Mouse (Mus musculus) cerebellum, adult 18-20 months (tissue): Measurements from ENCODE around the gene Mapk8ip1.

Experiments used
- DNase-seq, 2 experiments: peaks; one replicate each; pipeline ENCODE4 v3.0.0; 2021

Mapk8ip1 gene

DNA sequence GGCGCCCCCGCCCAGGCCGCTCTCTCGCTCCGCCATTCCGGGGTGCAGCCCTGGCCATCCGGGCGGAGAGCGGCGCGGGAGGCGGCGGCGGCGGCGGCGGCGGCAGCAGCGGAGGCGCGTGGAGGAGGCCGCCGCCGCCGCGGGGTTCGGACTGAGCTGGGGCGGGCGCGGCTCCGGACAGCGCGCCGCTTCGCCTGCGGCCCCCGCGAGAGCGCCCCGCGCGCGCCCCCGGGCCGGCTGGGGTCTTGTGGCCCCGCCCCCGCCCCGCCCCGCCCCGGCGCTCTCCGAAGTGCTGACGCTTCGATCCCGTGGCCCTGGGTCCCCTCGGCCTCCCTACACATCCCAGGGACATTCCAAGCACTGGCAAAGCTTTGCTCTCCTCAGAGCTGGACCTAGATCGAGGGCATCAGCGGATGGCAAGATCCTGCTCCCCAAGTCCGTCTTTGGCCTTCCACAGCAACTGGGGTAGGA is at the start of gene Mapk8ip1:
TSS of gene Mapk8ip1 (minus strand) at position 173 of the 471 bp plus-strand sequence.
- DNase-seq, result peak; percentile 67 to 78

DNA sequence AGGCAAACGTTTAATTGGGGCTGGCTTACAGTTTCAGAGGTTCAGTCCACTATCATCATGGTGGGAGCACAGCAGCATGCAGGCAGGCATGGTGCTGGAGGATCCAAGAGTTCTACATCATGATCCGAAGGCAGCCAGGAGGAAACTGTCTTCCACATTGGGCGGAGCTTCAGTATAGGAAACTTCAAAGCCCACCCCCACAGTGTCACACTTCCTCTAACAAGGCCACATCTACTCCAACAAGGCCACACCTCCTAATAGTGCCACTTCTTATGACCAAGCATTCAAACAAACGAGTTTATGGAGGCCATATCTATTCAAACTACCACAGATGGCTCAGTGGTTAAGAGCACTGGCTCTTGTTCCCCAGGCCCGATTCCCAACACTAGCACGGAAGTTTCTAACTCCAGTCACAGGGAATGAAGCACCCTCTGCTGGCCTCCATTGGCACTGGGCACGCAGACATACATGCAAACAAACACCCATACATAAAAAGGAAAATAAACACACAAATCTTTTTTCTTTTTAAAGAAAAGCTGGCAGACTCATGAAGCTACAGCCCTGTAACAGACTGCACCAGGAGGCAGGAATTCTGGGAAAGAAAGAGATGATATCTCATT is 46.2 kb upstream of the Mapk8ip1 start:
- DNase-seq, result peak in 1 of 2 experiments; percentile 5

DNA sequence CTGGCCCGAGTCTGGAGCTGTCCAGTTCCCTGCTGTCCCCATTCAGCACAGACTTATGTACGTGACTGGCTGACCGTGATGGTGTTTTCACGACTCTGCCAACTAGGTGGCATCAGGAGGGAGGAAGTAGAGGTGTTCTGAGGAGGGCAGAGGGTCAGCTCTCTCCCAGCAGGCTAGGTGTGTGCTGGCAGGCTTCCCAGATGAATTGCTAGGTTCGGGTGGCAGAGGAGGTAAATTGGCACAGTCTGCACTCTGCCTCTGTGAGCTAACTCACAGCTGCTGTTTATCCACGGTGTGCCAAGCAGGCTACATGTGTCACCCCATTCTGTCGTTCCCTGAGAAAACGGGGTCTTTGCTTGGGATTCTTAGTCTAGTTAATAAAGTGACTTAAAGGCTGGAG is 45.6 kb upstream of the Mapk8ip1 start:
- DNase-seq, result peak in 1 of 2 experiments; percentile 34

DNA sequence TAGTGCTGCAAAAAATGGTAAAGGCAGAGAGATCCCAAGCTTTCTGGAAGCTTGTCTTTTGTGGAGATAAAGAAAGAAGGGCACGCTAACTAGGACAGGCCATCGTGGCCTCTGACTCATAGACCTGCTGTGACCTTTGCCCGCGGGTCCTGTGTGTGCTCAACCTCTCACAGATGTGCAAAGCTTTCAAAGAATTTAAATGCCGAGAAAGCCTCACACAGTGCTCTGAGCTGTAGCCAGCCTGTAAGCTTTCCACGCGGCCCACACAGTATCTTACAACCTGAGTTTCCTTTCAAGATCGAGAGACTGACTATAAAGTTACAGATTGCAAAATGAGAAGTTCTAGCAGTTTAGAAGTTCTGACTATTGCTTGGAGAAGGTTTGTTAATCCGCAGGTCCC is 44.8 kb upstream of the Mapk8ip1 start:
- no peak for DNase-seq

DNA sequence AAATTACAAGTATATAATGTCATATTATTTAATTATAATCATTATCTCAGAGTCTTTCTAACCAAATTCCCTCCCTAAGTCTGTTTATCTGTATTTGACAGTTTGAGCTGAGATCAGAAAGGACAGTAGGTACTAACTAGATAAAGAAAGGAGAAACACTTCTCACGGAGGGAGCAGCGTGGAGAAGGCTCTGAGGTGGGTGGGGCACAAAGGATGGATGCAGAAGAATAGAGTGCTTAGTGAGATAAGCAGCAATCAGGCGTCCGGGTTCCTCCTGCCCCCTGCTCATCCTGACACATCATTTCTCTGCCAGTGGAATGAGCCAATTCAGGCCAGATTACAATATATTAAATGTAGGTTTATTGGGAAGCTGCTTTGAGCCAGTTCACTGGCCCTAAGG is 43.3 kb upstream of the Mapk8ip1 start:
- no peak for DNase-seq

DNA sequence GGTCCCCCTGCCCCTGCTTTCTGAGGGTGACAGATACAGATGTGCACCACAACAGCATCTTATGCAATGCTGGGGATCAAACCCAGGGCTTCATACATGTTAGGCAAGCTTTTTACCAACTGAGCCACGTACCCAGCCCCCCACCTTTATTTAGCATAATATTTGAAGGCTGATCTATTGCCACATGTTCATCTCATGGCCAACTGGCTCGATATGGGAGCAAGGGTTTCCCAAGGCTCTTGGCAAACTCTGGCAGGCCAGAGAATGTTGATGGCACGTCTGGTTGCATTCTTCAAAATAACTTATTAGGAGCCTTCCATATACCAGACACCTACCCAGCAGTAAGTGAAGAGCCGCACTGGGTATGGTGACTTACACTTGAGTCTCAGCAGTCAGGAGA is 42.2 kb upstream of the Mapk8ip1 start:
- no peak for DNase-seq

DNA sequence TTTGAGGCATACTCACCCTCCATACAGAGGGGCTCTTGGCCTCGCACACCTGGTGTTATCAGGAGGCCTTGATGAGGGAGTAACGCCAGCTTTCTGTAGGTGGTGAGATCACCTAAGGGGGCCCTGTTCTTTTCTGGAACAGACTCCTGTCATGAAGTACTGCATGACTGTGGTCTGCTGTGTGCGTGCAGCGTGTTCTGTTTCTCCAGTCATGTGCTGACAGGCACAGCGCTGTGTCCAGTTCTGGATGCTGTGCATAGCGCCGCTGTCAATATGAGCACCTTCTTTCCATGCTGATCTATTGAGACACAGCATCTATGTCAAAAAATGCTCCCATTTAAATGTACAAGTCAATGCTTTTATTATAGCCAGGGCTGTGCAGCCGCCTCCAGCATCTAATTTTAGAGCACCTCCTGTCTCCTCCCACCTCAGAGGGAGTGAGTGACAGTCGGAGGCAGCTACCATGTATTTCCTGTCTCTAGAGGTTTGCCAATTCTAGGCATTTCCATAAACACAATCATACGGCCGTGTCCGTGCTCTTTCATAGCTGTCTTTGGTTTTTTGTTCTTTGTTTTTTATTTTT is 41.4 kb upstream of the Mapk8ip1 start:
- DNase-seq, result peak in 1 of 2 experiments; percentile 28

DNA sequence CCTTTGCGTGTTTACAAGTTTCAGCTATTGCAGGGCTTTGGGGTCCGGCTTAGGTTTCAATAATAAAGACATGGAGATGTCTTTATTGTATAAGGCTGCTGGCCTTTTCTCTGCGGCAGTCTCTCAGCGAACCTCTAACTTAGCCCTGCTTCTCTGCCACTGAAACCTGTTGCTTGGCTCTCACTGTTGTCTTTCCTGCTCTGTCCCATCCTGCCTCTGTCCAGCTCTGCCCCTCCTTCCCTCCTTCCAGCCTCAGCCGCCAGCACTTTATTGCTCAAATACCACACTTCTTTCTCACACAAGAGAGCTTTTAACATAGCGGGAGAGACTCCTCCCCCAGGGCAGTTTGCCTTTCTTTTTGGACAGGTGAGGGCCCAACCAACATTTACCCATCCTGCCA is 39.4 kb upstream of the Mapk8ip1 start:
- no peak for DNase-seq

DNA sequence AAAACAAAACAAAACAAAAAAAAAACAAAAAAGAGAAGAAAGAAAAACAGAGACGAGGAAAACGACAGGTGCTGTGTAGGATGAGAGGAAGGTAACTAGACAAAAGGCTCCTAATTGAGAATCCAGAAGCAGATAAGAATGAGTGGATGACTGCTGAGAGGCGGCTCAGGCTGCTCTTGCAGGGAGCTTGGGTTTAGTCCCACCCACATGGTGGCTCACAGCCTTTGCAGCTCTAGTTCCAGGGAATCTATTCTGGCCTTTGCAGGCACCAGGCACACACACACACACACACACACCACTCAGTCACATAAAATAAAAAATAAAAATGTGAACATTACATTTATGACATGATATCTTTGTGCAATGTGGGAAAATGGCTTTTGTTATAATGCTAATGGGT is 37.5 kb upstream of the Mapk8ip1 start:
- DNase-seq, result no peak

DNA sequence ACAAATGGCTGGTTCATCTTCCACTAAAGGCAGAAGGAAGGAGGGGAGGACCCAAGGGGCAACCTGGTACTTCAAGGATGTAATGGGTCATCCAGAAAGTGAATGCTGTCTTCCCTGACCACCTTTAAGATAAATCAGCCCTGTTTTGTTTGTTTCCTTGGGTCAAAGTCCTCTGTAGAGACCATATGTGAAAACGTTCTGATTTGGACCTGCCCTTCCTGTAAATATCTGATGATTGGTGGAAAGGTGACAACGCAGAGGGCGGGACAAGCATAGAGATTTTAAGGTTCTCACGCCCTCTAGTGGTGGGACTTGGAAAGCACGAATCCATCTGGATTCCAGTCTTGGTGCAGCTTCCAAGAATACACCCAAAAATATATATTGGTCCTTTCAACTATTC is 36.8 kb upstream of the Mapk8ip1 start:
- peak; percentile 89 to 90 for DNase-seq

DNA sequence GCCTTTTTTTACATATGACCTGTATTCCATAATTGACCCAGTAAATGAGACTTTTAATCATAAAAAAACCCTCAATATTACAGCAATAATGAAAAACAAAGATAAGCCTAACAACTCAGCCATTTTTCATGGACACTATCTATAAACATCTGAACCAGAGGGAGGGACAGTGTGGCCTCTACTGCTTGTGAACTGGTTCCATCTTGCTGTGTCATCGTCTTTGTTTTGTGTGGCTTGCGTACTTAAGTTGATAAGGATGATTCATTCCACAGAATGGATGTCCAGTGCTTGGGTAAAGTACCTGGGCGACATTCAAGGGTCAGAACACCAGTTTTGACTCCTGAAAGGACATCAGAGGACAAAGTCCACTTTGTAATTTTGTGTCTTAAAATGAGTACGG is 36.3 kb upstream of the Mapk8ip1 start:
- DNase-seq, result no peak

DNA sequence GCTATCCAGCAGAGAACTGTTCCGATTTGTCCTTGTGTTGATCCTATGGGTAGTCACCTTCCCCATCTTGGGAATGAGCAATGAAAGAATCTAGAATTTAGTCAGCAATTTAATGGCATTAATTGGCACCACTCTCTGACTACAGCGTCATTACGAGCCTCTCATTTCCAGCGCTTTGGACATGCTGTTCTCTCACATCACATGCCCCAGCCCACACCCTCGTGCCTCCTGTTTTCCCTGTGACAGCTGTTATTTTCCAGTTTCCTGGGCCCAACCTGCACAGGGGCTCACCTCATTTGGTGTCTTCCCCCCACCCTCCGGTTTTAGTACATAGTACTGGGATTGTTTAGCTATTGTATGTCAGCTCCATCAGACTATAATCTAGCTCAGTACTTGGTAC is 34.0 kb upstream of the Mapk8ip1 start:
- peak in 1 of 2 experiments; percentile 27 for DNase-seq

DNA sequence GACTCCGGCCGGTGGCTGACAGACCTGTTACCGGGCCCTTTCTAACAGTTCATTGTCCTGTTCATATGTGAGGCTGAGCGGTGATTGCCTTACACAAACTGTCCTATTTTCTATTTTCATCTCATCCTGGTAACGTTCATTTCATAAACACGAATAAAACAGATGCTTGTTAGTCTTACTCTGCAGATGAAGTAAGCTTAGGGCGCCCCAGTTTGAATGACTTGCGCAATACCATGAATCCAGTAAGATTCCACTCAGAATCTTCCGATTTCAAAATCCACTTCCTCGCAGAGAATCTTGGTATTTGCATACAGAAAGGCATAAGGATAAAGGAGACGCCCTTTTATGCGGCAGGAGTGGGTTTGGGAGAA is 33.3 kb upstream of the Mapk8ip1 start:
- no peak for DNase-seq

DNA sequence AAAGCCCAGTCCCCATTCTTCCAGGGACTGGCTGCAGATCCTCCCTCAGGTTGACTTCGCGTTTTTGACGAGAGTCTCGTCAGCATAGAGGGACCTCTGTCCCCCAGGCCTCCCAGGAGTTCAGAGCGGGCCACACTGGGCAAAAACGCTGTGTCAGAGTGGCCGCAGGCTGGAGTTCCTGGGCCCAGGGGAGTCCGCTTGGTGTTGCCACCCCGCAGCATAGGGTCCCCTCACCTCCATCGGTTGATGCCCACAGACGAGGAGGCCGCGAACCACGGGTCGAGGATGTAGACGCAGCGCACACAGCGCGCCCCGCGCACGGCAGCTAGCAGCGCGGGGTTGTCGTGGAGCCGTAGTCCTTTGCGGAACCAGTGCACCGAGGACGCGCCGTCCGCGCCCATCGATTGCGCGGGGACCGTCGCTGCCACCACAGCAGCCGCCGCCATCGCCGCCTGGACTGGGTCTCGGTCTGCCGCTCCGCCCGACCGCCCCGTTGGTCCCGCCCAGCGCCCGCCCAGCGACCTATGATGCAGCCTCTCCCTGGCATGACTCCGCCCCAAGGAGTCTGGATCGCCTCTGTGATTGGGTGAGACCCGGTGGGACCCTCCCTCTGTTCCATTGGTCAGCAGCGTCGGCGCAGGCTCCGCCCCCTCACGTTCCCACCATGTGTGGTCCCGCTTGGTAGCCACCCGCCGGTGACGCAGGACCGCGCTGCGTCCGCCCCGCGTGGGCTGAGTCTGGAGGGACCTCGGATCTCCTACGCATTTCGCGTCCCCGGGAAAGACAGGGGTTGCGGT is 32.7 kb upstream of the Mapk8ip1 start, which contains the start of gene Cry2:
TSS of gene Cry2 (minus strand) at position 466 of the 797 bp plus-strand sequence.
- peak; percentile 99 for DNase-seq

DNA sequence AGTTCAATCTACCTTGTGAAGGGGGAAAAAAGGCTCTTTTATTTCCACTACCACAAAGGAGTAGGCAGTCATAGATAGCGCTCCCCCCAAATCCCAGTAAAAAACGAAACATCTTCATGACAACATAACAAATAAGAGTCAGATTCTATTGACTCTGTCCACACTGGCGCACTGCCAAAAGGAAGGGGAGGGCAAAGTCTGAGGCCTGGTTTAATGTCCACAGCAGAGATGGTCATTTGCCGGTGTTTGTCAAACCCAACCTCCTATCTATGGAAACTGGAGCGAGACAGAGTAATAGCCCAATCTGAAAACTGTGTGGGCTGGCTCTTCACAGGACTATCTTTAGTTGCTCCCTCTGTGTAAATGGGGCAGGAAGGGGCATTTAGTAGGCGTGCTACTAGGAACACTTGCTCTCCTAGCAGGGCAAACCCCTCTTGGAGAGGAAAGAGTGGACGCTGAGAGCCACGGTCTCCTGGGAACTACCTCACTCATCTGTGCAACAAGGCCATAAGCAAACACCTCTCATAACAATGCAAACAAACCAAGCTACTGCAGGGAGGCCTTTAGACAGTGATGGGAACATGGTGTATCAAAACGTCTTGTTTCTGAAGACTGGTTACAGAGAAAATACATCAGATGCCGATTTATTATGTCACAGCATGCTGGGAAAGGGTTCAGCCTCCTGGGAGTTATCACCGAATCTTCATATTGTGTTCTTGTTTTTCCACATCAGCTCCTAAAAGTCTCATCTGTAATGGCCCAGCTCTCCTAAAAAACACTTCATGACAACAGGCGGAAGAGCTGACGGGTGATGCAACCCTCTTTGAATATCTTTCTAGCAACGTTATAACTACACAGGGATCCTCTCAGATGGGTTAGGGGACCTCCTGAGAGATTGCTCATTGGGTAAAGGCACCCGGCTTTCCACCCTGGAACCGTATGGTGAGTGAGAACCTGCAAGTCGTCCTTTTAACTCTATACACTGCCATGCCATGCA is 31.5 kb upstream of the Mapk8ip1 start:
- DNase-seq, result peak; percentile 68 to 72

DNA sequence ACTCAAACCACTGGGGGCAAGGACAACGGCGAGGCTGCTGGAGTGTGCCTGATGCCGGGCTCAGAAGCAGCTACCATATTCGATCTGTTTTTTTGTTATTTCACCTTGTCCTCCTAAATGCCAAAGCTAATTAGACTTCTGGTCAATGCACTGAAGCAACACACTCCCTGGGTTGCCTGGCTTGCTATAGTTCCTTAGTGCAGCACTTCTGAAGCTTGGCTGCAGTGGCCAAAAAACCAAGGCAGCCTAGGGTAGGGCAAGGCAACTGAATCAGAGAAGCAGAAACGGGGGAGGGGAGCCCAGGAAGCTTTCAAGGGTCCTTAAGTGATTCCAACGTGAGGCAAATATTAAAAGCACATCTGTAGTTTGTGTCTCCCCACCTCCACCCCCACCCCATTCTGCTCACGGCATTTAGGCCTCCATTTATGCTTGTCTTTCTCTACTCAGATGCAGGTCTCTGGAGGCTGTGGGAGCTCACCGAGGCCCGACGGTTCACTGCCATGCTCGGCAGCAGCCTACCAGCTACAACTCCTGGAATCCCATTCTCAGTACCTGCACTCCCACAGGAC is 30.6 kb upstream of the Mapk8ip1 start:
- peak in 1 of 2 experiments; percentile 44 for DNase-seq

DNA sequence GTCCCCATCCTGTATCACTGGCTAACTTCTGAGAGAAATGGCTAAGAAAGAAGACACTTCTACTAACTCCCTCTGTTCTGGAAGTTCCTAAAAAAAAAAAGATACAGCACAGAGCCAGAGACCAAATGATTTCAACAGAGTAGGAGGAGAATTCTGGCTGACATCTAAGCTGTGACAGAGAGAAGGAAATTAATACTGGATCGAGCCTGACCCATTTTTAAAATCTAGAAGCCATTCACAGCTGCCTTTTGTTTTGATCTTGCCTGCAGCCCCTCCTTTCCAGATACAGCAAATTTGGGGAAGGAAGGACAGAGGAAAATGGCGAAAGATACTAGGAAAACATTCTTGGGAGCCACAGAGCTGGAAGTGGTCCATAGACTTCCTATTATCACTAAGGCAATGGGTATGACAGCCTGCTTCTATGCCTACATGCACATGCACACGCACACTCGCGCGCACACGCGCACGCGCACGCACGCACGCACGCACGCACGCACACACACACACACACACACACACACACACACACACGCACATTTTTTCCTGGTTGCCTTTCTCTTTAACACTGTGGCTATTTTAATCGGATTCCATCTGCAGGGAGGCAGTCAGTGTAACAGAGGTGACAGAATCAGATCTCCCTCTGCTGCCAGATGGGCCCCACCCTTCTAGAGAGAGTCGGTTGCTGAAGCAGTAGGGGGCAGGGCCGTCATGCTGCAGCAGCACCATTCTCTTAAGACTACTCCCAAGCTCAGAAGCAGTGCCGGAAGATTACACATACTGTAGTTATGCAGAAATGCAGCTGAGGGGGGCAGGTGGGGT is 29.9 kb upstream of the Mapk8ip1 start:
- peak; percentile 70 to 73 for DNase-seq

DNA sequence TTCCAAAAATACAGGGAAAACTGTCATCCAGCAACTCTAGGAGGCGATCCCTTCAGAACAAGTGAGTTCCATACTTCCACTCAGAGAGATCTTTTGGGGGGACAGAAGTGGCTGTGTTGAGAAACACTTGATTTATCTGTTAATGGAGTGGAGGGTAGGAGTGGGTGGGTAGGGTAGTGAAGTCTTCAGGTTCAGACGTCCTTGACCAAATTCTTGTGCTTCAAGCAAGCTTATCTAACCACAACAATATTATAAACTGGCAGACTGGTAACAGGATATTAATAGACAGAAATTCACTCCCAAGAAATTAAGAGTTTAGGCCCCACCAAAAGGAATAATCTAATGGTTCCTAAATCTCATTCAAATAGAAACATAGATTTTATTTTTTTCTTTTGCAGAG is 29.0 kb upstream of the Mapk8ip1 start:
- no peak for DNase-seq

DNA sequence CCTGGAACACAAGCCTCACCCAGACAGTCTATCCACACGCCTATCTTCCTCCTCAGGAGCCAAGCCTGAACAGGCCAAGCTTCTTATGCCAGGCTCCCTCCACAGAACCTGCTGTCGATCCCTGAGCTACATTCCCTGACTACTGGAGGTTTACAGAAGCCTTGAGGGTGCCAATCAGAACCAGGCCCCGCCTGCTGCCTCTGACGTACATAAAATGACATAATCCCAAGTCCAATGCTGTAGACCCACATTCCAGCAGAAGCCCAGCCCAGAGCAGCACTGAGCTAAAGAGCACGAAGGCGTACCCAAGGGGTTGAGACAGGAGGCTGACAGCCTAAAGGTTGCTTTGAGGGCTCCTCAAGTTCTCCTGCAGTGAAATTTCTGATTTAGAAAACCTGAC is 26.8 kb upstream of the Mapk8ip1 start:
- DNase-seq, result peak; percentile 90 to 95

DNA sequence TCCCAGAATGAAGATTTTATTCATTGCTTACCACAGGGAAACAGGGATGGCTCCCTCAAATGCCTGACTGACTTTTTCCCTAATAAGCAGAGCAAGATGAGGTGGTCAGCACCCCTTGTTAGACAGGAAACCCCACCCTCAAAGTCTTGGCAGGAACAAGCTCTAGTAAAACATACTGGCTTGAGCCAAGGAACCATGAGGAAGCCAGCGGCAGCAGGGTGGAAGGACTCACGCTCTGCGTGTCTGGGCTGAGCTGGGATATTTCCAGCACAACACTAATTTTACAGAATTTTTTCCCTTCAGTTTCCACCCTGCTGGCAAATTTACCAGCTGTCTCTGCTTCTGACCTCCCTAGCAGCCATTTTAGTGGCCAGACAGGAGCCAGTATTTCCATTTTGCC is 25.4 kb upstream of the Mapk8ip1 start:
- DNase-seq, result peak in 1 of 2 experiments; percentile 32

DNA sequence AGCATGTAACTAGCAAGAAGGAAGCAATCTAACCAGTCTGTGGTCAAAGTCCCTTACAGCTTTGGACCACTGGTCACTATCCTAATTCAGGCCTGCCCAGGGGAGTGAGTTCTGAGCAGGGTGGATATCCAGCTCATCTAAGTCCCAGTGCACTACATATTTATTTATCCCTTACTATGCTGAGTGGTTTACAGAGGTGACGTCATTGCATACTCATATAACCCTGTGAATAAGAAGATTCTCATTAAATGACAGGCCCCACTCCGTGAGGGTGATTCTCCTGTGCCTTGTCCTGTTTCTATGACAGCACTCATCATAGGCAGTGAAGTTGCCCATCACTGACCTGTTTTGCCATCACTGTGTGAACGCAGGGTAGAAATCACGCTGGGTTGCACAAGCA is 24.3 kb upstream of the Mapk8ip1 start:
- no peak for DNase-seq
